Mouse (Mus musculus) neural tube, embryonic 14.5 days (tissue): ENCODE data around the gene Apba3. TPM values are rescaled to one million over a fixed set of nuclear protein-coding genes. Genes with fewer than 3 reads are reported as not detected.

Experiments
- ATAC-seq: fragments of 200-750 bp; cut with Nextera tagmentation; 2 replicates; pipeline ENCODE4 v1.8.0; 2017; ENCODE audit warnings: low read depth, mild to moderate bottlenecking, moderate TSS enrichment, moderate library complexity
- H3K27ac ChIP-seq: fragments of 300-500 bp; sonication (generic); 2 replicates; pipeline ENCODE4 v1.5.1; 2014; ENCODE audit warnings: low read depth, mild to moderate bottlenecking, control low read depth, low read length, moderate library complexity, mixed read lengths
- H3K27me3 ChIP-seq: fragments of 300-500 bp; sonication (generic); 2 replicates; pipeline ENCODE4 v1.6.1; 2014; ENCODE audit warnings: low read length; ENCODE audit not compliant: control insufficient read depth, insufficient read depth
- H3K36me3 ChIP-seq: fragments of 300-500 bp; sonication (generic); 2 replicates; pipeline ENCODE4 v1.6.1; 2014; ENCODE audit warnings: low read length, mixed read lengths; ENCODE audit not compliant: control insufficient read depth, insufficient read depth
- H3K4me1 ChIP-seq: fragments of 300-500 bp; sonication (generic); 2 replicates; pipeline ENCODE4 v1.6.1; 2014; ENCODE audit warnings: low read length; ENCODE audit not compliant: control insufficient read depth, insufficient read depth
- H3K4me2 ChIP-seq: fragments of 300-500 bp; sonication (generic); 2 replicates; pipeline ENCODE4 v1.6.1; 2014; ENCODE audit warnings: mild to moderate bottlenecking, low read depth, low read length, control low read depth
- H3K4me3 ChIP-seq: fragments of 300-500 bp; sonication (generic); 2 replicates; pipeline ENCODE4 v1.5.1; 2014; ENCODE audit warnings: low read depth, low read length, control low read depth, mixed read lengths
- H3K9ac ChIP-seq: fragments of 300-500 bp; sonication (generic); replicated peaks from 2 replicates; pipeline ENCODE4 v1.6.1; 2014; ENCODE audit warnings: low read depth, mild to moderate bottlenecking, control low read depth, low read length, mixed read lengths
- H3K9me3 ChIP-seq: fragments of 300-500 bp; sonication (generic); 2 replicates; pipeline ENCODE4 v1.6.1; 2016; ENCODE audit warnings: low read length; ENCODE audit not compliant: control insufficient read depth
- WGBS: fragments of 180-500 bp; shearing (Covaris S2); extraction: QIAGEN DNeasy Blood & Tissue Kit; methylation state at CpG from one replicate; pipeline ENCODE4 v1.1.7; 2014; 5-methylcytosine and 5-hydroxymethylcytosine counted together
- polyA plus RNA-seq: library from polyadenylated mRNA; unstranded; fragments of >200 nt; fragmentation: Nextera tagmentation; extraction: Ambion mirVana; gene quantifications from 2 replicates; pipeline ENCODE4 v1.2.1, GENCODE M21; 2014

Gene Apba3
- polyA plus RNA-seq, 1 experiment from 2014 or later = 26.1 TPM

- H3K4me3 ChIP-seq = peak within 1 kb of the TSS; percentile 64
- ATAC-seq = peak; percentile 70
- no peaks in the 10 kb centered on the region for H3K36me3 ChIP-seq
- peak within 1 kb of the TSS; percentile 78 for H3K9ac ChIP-seq
- peak within 1 kb of the TSS; percentile 71 for H3K4me2 ChIP-seq
- H3K27ac ChIP-seq = no peak within 1 kb of the TSS; the same call in 1 of the 2 replicates
- WGBS = 10% methylated on average over 29 of the region's 29 CpGs
- H3K4me1 ChIP-seq = peaks cover 33% of the 10 kb centered on the region
- no peaks in the 10 kb centered on the region for H3K27me3 ChIP-seq
- H3K9me3 ChIP-seq = no peaks in the 10 kb centered on the region
Observed at GRCm38 (mm10) chr10:81232580-81233225, 34.1 kb upstream of the Apba3 start, which contains the start of gene Zfr2. Gene Zfr2 (plus strand): TSS chr10:81233155.

GRCm38 (mm10) chr10:81233226-81233585, 33.6 kb upstream of the Apba3 start:
- Histone ChIP-seq H3K36me3 (no peaks in the 10 kb centered on the region), H3K4me2 (peak overlapping the region; percentile 71), H3K27me3 (no peaks in the 10 kb centered on the region), H3K4me1 (peaks cover 29% of the 10 kb centered on the region), H3K4me3 (peak overlapping the region; percentile 64), H3K9ac (peak overlapping the region; percentile 78), H3K9me3 (no peaks in the 10 kb centered on the region), H3K27ac (no peak overlapping the region; the same call in 1 of the 2 replicates)
- WGBS = under 1% methylated on average over 14 of the region's 28 CpGs
- ATAC-seq = peak; percentile 25

- Histone ChIP-seq H3K9ac (no peak overlapping the region), H3K27ac (no peak overlapping the region), H3K4me1 (peaks cover 19% of the 10 kb centered on the region), H3K4me3 (no peak overlapping the region), H3K27me3 (no peaks in the 10 kb centered on the region), H3K4me2 (no peak overlapping the region), H3K9me3 (no peaks in the 10 kb centered on the region), H3K36me3 (no peaks in the 10 kb centered on the region)
- ATAC-seq = no peak
- 87% methylated on average over 6 of the region's 6 CpGs for WGBS
Observed at GRCm38 (mm10) chr10:81234206-81234605, 32.6 kb upstream of the Apba3 start.

- WGBS = 76% methylated on average over 12 of the region's 12 CpGs
- no peak overlapping the region for H3K27ac ChIP-seq
- ATAC-seq = no peak
- H3K9me3 ChIP-seq = no peaks in the 10 kb centered on the region
- no peak overlapping the region for H3K9ac ChIP-seq
- peaks cover 8% of the 10 kb centered on the region for H3K4me1 ChIP-seq
- no peaks in the 10 kb centered on the region for H3K36me3 ChIP-seq
- no peak overlapping the region for H3K4me3 ChIP-seq
- peaks cover 4% of the 10 kb centered on the region; the same call in 1 of the 2 replicates for H3K27me3 ChIP-seq
- no peak overlapping the region for H3K4me2 ChIP-seq
Observed at GRCm38 (mm10) chr10:81236471-81237268, 30.1 kb upstream of the Apba3 start.

GRCm38 (mm10) chr10:81238618-81239017, 28.1 kb upstream of the Apba3 start:
- Histone ChIP-seq H3K9me3 (no peaks in the 10 kb centered on the region), H3K4me3 (no peak overlapping the region), H3K4me2 (no peak overlapping the region), H3K4me1 (peaks cover 3% of the 10 kb centered on the region; the same call in 1 of the 2 replicates), H3K9ac (no peak overlapping the region), H3K27ac (no peak overlapping the region), H3K27me3 (peaks cover 4% of the 10 kb centered on the region; the same call in 1 of the 2 replicates), H3K36me3 (no peaks in the 10 kb centered on the region)
- no peak for ATAC-seq
- WGBS = 74% methylated on average over 2 of the region's 2 CpGs

- Histone ChIP-seq H3K4me3 (no peak overlapping the region), H3K27me3 (peaks cover 4% of the 10 kb centered on the region; the same call in 1 of the 2 replicates), H3K9ac (no peak overlapping the region), H3K4me1 (no peaks in the 10 kb centered on the region), H3K27ac (no peak overlapping the region), H3K36me3 (0 out of 2 replicates have a peak, but pooled peaks cover under 1% of the 10 kb centered on the region), H3K9me3 (no peaks in the 10 kb centered on the region), H3K4me2 (no peak overlapping the region)
- ATAC-seq = no peak
- WGBS = 20% methylated on average over 13 of the region's 13 CpGs
Observed at GRCm38 (mm10) chr10:81240876-81241275, 25.9 kb upstream of the Apba3 start.

- WGBS = 87% methylated on average over 16 of the region's 16 CpGs
- Histone ChIP-seq H3K4me1 (no peaks in the 10 kb centered on the region), H3K9ac (no peak overlapping the region), H3K27ac (no peak overlapping the region), H3K4me3 (no peak overlapping the region), H3K27me3 (peaks cover 4% of the 10 kb centered on the region; the same call in 1 of the 2 replicates), H3K9me3 (no peaks in the 10 kb centered on the region), H3K4me2 (no peak overlapping the region), H3K36me3 (0 out of 2 replicates have a peak, but pooled peaks cover 5% of the 10 kb centered on the region)
- no peak for ATAC-seq
Observed at GRCm38 (mm10) chr10:81242021-81242420, 24.7 kb upstream of the Apba3 start.

GRCm38 (mm10) chr10:81244146-81244545, 22.6 kb upstream of the Apba3 start:
- Histone ChIP-seq H3K9ac (no peak overlapping the region; the same call in 1 of the 2 replicates), H3K4me3 (no peak overlapping the region), H3K4me1 (no peaks in the 10 kb centered on the region), H3K27ac (no peak overlapping the region), H3K27me3 (peaks cover 4% of the 10 kb centered on the region; the same call in 1 of the 2 replicates), H3K4me2 (no peak overlapping the region), H3K36me3 (peaks cover 10% of the 10 kb centered on the region; the same call in 1 of the 2 replicates), H3K9me3 (no peaks in the 10 kb centered on the region)
- ATAC-seq = peak; percentile 15; the same call in 1 of the 2 replicates
- WGBS = 79% methylated on average over 4 of the region's 4 CpGs

GRCm38 (mm10) chr10:81244595-81244994, 22.2 kb upstream of the Apba3 start:
- Histone ChIP-seq H3K4me2 (no peak overlapping the region), H3K4me1 (no peaks in the 10 kb centered on the region), H3K9ac (no peak overlapping the region; the same call in 1 of the 2 replicates), H3K4me3 (no peak overlapping the region), H3K9me3 (no peaks in the 10 kb centered on the region), H3K27me3 (peaks cover 4% of the 10 kb centered on the region; the same call in 1 of the 2 replicates), H3K36me3 (peaks cover 10% of the 10 kb centered on the region; the same call in 1 of the 2 replicates), H3K27ac (no peak overlapping the region)
- WGBS = 6% methylated on average over 17 of the region's 17 CpGs
- peak; percentile 70 for ATAC-seq
